Mouse (Mus musculus) liver (tissue): Measurements from ENCODE around the gene Hmcn2.

ENCODE experiments used
- DNase-seq: peaks from one replicate; pipeline ENCODE4 v3.0.0-alpha.2; 2020; ENCODE audit warnings: mixed read lengths

Hmcn2 gene

DNA sequence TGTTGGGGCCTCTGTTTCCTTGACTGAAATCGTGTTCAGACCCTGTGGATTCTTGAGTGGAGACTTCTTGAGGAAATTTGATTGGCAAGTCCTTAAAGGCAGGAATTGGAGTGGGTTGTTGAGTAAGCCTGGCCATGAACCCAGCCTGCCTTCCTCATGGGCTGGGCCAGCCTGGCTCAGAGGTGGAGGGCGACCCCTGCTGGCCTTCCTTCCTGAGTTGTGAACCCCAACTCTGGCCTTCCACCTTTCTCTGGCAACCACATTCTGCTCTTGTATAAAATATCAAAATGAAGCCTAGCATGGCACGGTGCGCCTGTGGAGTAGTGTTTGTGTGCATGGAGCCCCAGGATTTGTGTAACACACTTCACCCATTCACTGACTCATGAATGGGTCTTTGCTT lies 8.5 kb upstream of the Hmcn2 start:
- DNase-seq: peak; percentile 34

DNA sequence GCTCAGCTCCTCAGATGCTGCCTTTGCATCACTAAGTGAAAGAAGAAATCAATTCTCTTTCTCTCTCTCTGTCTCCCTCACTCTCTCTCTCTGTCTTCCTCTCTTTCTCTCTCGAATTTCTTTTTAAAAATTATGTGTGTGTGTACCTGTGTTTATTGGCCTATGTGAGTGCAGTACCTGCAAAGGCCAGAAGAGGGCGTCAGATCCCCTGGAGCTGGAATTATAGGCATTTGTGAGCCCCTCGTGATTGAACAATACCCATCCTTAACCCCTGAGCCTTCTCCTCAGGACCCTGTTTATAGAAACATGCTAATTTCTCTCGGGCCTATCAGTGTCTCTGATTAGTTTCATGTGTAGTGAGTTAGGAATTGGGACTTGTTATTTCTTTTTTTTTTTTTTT lies 6.0 kb upstream of the Hmcn2 start:
- no peak for DNase-seq

DNA sequence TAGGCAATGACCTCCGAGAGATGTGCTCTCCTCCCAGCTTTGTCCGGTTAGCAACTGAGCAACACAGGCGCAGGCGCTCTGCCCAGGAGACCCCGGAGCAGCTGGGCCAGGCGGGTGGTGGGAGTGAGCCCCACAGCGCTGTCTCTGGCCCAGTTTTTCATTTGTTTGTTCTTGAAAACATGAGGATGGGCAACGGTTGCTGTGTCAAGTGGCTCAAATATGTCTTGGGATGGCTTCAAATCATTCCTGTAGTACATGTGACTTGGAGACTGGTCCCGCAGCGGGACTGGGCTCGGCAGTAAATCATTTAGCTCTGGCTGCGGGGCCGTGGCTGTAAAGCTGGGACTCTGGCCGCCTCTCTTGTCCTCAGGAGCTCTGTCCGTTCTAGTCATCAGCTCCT lies 4.7 kb upstream of the Hmcn2 start:
- DNase-seq: no peak

DNA sequence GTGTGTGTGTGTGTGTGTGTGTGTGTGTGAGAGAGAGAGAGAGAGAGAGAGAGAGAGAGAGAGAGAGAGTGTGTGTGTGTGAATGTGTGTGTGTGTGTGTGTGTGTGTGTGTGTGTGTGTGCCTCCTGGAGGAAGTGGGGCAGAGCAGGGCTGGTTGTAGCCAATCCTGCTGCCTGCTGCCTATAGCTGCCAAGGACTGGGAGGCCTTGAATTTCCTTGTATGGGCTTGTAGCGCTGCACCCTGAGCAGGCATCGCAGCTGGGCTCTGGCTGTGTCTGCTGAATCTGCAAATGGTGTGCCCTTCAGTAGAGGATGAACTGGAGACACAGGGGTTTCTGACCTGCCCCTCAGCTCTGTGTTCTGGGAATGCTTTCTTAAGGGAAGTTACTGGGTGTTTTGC lies 3.9 kb downstream of the Hmcn2 start:
- no peak for DNase-seq

DNA sequence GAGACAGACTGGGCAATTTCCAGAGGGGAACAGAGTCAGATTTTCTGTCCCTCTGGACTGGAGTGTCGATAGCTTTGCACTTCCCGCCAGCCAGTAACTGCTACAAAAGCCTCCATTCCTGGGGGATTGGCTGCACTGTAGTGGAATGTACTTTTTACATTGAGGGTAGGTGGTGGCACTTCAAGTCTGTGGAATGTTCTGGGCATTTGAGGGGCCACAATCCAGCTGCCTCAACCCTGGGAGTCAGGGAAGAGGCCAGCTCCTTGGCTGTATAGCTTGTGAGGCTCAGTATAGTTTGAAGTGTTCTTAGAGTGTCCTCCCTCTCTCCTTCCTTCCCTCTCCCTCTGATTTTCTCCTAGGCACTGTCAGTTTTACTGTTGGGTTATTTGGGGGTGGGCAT lies 5.0 kb downstream of the Hmcn2 start:
- no peak for DNase-seq

DNA sequence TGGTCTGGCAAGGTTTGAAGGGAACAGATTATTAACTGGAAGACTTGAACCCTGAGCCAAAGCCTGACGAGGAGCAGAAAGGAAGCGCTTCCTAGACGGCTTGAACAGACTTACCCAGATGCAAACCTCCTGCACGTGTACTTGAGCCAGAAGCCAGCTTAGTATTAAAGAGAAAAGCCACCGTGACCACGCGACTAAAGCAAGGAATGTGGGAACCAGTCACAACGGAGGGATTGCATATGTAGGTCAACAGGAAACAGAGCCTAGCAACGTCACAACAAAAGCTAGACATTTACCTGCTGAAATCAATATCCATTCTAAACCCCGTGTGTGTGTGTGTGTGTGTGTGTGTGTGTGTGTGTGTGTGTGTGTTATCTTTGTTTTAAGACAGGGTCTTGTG lies 13.0 kb downstream of the Hmcn2 start:
- no peak for DNase-seq

DNA sequence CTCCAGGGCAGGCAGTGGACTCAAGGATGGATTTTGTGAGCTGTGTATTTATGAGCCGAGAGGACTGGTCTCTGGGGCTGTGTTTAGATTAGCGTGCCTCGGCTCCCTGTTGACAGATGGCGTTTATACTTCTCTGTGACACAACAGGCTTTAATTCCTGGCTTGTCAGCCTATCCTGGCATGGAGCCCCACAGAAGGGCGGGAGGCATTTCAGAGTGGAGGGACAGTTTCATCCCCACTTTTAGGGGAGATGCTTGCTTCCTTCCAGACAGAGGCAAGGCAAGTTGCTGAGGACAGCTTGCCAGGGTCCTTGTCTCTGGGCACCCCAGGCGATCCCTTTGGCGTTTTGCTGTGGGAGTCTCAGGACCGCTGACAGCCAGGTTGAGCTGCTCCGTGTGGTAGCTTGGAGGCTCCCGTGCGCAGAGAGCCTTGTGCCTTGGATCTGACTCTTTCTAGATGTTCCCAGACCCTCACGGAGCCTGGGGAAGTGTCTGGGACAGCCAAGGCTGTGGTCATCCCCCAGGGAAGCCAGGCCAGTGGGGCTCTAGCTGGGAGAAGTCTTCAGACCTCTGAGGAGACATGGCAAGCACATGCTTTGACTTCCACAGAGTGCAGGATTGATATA lies 23.6 kb downstream of the Hmcn2 start:
- no peak for DNase-seq

DNA sequence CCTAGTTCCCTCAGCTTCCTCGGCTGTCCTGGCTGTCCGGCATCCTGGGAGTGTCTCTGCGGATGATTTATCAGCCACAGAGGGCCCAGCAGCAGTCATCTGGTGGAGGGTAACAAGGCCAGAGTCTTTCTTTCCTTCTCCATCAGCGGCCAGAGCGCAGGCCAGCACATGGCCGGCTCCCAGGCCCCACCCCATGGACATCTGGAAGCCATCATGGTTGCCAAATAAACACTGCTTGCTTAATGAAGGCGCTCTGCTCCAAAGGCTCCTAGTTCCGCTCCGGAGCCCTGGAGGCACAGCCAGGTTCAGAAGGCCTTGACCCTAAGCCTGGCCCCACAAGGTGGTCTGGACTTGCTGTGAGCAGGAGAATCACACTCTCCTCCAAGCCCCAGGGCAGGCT lies 25.6 kb downstream of the Hmcn2 start:
- no peak for DNase-seq

DNA sequence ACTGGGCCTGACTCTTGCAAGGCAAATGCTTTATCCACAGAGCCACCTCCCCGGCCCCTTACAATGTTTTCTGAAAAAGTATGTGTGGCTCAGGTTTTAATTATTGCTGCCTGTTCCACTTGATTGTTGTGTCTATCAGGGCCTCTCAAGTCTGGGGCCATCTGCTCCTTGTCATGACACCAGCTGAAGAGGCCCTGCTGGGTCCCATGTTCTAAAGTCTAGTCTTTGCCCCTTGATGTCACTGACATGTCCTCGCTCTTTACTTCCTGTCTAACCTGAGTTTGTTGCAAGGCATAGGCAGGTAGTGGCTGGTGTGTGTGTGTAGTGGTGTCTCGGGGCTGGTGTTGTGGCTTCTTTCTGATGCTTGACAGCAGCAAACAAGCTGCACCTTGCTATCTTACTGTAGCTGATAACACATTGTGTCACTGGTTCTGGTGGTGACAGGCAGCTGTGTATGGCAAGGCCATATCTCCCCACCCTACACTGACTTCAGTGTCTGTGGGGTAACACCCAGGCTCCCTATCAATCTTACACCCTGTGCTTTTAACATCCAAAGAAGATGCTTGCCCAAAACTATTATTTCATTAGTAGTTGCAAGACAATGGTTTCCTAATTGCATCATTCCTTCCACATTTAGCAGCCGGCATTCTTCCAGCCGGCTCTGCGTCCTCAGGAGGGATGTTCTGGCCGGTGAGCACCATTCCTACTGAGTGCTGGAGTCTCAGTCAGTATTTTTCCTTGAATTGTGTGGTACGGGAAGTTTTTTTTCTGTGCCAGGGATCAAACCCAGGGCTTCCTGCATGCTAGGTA lies 27.7 kb downstream of the Hmcn2 start:
- DNase-seq: no peak

DNA sequence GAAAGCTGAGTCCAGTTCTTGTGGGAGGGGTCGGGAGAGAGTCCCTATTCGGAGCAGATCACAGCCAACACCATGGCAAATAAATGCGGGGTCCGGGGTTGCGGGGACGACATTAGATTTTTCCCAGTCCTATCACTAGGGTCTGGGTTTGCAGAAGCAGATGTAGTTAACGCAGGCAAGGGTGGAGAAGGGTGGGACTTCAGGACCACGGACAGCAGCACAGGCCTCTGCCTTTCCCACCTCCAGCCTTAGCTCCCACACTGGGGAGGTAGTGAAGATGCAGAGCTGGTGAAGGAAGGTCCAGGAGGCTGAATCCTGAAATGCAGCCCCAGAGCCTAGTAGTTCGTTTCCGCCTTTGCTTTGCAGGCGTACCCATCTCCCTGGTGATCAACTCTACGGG lies 31.9 kb downstream of the Hmcn2 start:
- peak; percentile 58 for DNase-seq

DNA sequence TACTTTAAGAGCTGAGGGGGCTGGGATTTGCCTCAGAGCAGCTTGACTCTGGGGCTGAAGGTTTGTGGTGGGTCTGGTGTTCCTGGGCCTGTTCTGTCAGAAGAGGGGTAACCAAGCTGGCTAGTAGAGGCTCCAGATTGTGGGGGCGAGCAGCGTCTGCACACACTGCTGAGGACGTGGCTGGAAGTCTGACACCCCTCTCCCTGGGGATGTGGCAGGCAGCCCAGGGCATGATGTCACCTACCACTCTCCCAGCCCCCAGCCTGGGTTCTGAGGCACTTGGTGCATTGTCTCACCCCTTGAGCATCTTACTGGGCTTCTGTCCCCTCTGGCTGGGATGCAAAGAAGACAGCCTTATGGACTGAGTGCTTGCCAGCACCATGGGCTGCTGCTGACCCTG lies 34.2 kb downstream of the Hmcn2 start:
- DNase-seq: no peak

DNA sequence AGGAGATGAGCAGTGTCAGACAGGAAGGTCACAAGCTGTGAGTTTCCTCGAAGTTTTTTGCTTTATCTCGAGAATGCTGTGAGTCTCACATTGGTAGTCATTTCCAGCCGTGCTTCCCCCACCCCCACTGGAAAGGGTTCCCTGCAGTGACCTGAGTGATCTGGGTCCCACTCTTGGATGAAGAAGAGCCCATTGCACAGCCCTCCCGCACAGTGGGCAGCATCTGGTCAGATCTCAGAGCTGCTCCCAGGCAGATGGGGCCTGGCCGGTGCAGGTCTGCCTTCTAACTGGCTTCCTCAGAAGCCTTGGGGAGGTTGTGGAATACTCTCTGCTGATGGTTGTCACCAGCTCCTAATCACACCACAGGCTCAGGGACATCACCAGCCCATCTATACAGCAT lies 34.6 kb downstream of the Hmcn2 start:
- DNase-seq: no peak

DNA sequence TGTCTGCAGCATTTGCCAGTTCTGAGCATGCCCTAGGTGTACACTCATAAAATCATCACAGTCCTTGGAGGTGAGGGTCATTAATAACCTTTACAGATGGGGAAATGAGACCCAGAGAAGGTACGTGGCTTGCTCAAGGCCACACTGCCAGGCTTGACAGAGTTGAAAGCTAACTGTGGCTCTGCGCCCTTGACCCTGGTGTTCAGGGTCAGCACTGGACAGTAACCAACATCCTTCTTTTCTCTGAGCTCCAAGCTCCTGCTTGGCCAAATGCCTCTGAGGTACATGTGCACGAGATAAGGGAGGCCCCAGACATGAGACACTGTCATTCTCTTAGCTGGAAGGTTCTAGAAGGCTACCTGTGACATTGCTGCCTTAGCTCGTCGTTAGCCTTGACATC lies 42.6 kb downstream of the Hmcn2 start:
- DNase-seq: no peak

DNA sequence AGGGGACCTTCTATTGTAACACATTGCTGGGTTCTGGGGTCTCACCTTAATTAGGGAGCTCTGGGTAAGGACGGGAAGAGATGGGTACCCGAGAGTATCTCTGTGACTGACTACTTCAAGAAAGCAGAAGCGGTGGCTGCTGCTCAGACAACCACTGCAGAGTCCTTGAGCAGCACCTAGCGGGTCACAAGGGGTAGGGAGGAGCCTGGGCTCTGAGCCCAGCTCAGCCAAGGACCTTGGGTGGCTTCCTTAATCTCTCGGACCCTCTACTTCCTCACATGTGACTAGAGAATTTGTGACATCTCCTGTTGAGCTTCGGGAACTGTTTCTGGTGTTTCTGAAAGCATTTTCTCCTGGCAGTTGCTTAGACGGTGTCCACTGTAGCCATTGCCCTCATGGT lies 45.1 kb downstream of the Hmcn2 start:
- no peak for DNase-seq

DNA sequence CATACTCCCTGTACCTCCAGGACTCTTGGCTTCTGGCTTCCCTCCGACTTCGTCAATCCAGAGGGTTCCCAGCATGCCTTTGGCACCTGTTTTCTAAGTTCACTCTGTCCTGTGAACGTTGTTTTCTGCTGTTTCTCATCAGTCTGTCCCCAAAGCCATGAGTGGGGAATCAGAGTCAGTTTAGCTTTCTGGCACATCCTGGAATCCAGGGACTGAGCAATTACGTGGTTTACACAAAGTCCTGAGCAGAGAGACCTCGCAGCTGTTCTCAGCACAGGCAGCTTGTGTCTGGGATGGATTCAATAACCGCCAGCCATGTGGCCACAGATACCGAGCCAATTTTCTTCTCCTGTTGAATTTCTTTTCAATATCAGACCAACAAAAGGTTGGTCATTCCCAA lies 53.0 kb downstream of the Hmcn2 start:
- no peak for DNase-seq

DNA sequence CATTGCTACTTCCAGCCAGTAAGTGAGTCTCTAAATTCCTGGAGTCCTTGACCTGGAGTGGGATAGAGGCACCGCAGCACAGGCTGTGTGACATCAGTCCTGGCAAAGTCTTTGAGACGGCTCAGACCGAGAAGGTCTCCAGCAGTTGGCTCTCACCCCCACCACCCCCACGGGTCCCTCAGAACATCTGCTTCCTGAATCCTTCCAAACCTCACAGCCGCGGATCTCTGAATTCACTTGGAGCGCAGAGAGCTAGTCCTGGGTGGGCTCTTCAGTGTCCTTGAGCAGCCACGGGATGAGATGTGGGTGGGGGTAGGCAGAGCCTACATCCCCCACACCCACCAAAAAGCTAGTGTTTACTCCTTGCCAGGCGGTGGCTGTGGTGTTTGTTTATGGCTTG lies 57.2 kb downstream of the Hmcn2 start:
- no peak for DNase-seq

DNA sequence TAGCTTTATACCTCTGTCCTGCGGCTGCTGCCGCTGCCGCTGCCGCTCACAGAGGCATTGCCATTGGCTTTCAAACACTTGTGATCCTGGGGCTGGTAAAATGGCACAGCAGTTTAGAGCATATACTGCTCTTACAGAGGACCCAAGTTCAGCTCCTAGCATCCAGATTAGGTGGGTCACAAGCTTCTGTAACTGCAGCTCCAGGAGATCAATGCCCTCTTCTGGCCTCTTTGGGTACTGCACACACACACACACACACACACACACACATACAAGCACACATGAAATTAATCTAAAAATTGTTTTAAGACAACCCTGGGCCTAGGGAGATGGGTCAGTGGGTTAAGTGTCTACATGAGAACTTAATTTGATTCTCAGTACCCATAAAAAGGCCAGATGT lies 58.0 kb downstream of the Hmcn2 start:
- DNase-seq: no peak

DNA sequence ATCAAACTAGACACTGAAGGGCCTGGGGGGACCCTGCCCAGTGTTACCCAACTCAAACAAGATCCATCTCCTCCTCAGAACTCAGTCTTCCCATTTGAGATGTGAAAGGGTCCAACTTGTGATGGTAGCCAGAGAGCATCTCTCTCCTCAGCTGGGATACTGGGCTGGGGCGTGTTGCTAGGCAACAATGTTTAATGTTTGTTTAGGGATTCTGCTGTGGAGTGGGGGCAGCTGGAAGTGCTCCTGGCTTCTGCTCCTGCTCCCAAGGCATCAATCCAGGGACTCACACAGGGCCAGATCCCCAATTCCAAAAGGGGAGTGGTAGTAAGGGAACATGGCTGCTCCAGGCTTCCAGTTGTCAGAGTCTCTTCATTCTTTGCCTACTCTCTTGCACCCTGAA lies 60.2 kb downstream of the Hmcn2 start:
- DNase-seq: no peak

DNA sequence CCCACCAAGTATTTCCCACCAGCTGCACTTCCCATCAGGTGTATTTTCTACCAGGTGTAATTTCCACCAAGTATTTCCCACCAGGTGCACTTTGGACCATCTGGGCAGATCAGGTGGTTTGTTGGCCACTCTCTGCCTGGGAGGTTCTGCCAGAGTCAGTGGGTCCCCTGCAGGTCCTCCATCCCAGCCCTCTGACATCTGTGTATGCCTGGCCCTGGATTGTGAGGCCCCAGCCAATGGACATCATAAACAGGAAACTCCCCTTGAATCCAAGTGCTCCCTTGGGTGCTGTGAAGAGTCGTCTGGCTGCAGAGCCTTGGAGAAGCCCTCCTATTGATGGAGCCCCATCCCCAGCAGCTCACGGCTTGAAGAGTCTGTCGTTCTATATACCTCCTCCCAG lies 61.8 kb downstream of the Hmcn2 start:
- DNase-seq: no peak

DNA sequence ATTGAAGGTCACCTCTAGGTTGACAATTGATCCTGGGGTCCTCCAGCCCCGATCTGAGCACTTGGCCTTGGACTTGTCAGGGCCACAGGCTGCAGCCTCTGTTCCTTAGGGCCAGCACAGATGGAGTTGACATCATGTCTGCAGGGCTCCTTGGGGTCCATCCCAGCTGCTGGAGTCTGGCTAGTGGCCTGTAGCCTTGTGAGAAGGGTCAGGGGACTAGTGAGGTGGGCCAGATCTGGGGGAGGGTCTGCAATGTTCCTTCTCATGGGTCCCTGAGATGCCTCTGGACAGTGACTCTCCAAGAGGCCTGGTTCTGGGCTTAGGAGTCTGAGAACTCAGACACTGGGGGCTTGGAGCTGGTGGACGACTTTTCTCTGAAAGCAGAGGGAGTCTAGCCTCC lies 63.3 kb downstream of the Hmcn2 start:
- no peak for DNase-seq

DNA sequence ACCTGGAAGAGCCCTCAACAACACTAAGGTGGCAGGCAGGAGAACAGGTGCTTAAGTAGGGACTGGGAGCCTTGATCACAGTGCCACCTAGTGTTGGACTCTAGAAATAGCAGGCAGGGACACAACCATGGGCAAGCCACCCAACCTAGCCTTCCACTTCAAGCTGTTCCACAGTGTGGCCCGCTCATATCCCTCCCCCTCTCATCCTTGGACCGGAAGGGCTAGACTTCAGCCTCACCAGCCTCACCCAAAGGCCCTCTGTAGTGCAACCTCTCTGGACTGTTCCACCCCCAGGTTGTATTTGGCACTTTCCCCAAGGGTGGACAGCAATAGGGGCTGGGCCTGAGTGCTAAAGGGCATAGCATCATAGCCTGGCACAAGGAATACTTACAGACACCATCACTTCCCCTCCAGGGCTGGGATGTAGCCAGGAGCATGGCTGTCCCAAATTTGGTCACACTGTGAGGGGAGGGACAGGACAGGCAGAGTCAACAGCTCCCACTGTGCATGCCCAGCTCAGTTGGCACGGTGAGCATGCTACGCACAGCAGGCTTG lies 67.2 kb downstream of the Hmcn2 start:
- DNase-seq: peak; percentile 36

DNA sequence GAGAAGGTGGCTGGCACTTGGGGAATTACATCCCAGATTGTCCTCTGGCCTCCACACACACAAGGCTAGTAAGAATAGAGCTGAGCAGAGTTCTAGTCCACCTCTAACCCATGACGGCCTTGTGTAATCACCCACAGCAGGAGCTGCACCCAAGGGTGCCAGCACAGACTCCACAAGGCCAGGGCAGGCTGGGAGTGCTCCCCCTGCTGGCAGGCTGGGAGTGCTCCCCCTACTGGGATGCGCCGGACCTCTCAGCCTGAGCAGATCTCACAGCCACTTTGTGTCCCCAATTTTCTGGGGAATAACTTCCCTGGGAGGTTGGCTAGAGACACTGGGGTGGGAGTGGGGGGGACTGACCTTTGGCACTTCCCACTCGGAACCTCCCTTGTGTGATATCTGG lies 68.7 kb downstream of the Hmcn2 start:
- DNase-seq: peak; percentile 55

DNA sequence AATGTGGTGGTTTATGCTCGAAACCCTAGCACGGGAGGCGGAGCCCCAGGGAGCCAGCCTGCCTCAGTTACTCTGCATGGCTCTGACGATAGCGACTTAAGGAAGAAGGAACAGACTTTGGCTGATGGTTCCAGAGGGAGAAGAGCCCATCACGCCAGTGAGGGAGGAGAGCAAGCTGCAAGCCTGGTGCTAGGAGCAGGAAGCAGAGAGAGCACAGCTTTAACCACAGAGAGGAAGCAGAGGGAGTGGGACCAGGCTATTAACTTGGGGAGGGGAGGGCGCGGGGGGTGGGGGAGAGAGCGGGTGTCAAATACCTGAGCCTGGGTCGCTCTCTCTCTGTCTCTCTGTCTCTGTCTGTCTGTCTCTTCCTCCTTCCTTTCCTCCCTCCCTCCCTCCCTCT lies 102.8 kb downstream of the Hmcn2 start:
- DNase-seq: no peak

DNA sequence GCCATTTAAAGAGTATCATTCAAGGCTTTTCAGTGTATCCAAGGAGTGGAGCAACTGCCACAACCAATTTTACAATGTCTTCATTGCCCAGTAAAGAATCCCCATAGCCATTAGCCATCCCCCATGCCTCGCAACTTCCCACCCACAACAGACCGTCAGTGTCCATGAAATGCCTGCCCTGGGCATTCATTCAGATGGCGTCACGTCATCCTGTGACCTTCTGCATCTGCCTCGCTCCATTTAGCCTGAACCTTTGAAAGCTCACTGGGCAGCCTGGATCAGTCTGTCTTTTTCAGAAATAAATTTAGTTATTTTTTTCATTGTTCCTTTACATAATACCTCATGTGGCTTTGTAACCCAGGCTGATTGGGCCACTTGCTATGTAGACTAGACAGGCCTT lies 103.8 kb downstream of the Hmcn2 start:
- no peak for DNase-seq

DNA sequence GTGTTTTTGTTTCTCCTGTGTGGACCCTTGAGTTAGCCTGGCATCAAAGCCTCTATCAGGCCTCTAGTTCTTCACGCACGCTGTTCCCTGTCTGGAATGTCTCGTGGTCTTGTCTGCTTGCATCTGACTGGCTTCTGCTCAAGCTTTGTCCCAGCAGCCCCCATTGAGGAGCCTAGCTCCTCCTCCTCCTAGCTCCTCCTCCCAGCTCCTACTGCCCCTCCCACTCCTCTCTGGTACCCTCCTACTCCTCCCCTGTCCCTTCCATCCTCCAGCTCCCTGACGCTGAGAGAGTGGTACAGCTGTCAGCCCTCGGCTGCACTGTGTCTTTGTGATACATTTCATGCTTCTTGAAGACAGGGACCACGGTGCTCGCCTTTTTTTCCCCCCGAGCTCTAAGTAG lies 104.4 kb downstream of the Hmcn2 start:
- no peak for DNase-seq
